Mouse (Mus musculus): ENCODE measurements around the gene Fam170b. TPM values are rescaled to one million over a fixed set of nuclear protein-coding genes. Genes with fewer than 3 reads are reported as not detected.

Fam170b gene
- polyA plus RNA-seq, 1 experiment from 2014 or later: not detected

DNA sequence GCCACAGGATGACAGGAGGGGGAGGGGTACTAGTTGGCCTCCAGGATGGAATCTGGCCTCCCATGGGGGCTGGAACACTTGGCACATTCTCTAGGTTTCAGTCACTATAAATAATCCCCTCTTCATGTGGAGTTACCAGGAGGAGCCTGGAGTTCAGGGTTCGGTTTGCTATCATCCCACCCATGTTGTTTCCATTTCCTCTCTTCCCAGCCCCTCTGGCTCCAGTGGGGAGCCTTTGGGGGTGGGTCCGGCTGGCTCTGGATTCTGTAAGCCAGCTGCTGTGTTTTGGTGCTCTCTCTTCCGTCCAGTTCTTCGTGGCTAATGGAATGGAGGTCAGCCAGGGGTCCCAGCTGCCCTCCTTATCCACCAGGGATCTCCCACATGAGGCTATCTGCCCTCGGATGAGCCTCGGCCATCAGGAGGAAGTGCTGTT lies 27.4 kb downstream of the Fam170b start:
- peaks cover 27% of the 10 kb centered on the region for H3K27me3 ChIP-seq
- in situ Hi-C loops (cut with MboI; ENCODE audit: low pct_unique_long_range_greater_than_20kb): no loop called here
- ChIA-PET CTCF (no interaction called here), POLR2A (no interaction called here)
- no peak for ATAC-seq
- TF ChIP-seq CTCF (IDR thresholded peaks at IDR 0.05): no peak
- no peak for DNase-seq (ENCODE audit: low read depth, low spot score)

DNA sequence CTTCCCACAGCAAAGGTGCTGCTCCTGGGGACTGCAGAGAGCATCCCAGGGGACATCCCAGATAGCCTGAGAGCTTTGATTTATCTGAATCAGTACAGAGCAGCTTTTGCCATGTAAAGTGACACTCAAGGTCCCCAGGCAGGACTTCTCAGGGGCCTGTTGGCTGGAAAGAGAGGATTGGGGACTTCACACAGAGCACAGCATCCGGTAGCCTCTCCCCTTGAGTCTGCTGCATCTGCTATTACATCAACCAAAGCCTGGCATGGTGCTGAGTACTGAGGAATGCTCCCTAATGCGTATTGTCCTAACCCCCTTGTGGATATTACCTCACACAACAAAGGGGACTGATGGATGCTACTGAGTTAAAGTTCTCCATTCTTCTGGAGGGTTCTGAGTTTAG lies 27.9 kb downstream of the Fam170b start:
- no peak for TF ChIP-seq CTCF (IDR thresholded peaks at IDR 0.05)
- ChIA-PET CTCF (no interaction called here), POLR2A (no interaction called here)
- peaks cover 27% of the 10 kb centered on the region for H3K27me3 ChIP-seq
- ATAC-seq (no peak), DNase-seq (ENCODE audit: low read depth, low spot score) (no peak)
- in situ Hi-C loops (cut with MboI; ENCODE audit: low pct_unique_long_range_greater_than_20kb): no loop called here

DNA sequence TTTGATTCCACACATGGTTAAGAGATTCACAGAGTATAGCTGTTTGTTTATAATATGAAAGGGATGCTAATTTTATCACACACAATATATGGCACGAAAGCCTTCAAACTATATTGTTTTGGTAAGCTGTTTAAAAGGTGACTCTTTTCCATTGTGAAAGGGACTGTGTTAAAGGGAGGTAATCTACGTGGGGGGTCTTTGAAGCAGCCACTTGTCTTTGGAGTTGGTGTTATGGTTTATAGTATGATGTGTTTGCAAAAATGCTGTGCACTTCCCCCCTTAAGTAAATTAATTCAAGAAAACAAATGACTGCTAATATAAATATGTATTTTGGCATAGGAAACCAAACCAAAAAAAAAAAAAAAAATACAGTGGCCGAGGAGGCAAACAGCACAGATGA lies 31.6 kb downstream of the Fam170b start:
- in situ Hi-C loops (cut with MboI; ENCODE audit: low pct_unique_long_range_greater_than_20kb): no loop called here
- H3K27me3 ChIP-seq: peaks cover 17% of the 10 kb centered on the region
- no peak for TF ChIP-seq CTCF (IDR thresholded peaks at IDR 0.05)
- ATAC-seq: no peak
- no peak for DNase-seq (ENCODE audit: low read depth, low spot score)
- ChIA-PET POLR2A (no interaction called here), CTCF (no interaction called here)

DNA sequence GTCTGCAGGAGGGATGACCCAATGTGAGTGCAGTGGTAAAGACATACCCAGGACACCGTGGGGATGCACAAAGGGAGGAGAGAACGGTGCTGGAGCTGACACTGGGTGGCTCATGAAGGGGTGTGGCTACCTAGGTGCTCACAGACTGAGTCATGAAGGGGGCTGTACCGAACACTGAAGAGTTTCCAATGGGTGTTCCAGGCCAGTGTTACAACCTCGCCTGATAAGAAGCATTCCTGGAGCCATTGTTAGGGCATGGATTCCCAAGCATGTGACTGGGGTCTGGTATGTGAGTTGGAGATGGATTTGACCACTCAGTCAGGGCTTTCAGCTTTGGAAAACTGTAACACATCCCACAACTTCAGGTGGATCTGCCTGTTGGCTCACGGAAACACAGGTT lies 38.2 kb downstream of the Fam170b start:
- in situ Hi-C loops (cut with MboI; ENCODE audit: low pct_unique_long_range_greater_than_20kb): no loop called here
- TF ChIP-seq CTCF (IDR thresholded peaks at IDR 0.05): no peak
- DNase-seq (ENCODE audit: low read depth, low spot score) (no peak), ATAC-seq (no peak)
- CTCF ChIA-PET: no interaction called here
- peaks cover 10% of the 10 kb centered on the region for H3K27me3 ChIP-seq
- POLR2A ChIA-PET: no interaction called here

DNA sequence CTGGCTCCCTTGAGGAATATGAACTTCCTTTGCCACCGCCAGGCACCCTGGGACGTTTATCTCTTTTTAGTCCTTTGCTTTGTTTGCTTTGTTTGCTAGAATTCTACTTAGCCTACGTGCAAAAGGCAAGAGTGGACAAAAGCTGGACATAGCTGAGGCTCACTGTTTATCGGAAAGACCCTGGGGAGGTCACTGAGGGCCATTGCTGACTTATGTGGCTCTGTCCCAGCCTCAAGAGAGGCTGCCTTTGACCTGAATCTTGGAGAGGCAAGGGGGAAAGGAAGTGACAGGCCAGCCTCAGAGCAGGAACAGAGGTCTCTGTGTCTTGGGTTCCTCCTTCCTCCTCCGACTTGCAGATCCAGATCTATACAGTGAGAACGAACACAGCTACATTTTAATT lies 43.8 kb downstream of the Fam170b start:
- ChIA-PET POLR2A (no interaction called here), CTCF (no interaction called here)
- no peak for DNase-seq (ENCODE audit: low read depth, low spot score)
- no peak for ATAC-seq
- in situ Hi-C loops (cut with MboI; ENCODE audit: low pct_unique_long_range_greater_than_20kb): no loop called here
- TF ChIP-seq CTCF (IDR thresholded peaks at IDR 0.05): no peak
- H3K27me3 ChIP-seq: peaks cover 14% of the 10 kb centered on the region

DNA sequence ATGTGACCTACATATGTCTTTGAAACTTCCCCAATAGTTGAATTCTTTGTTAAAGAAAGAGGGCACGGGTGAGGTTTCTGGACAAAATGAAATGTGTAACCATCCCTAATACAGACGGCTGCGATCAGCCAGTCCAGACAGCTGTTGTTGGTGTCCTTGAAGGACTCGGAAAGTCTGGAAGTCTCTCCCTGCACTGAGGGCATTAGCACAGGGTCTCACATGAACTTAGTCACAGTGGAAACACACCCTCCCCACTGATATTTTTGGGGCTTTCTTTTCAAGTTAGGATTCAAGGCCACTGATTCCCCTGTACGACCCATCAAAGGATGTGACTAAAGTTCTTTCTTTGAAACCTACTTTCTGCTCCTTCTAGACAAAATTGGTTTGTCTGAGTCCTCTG lies 46.6 kb downstream of the Fam170b start:
- ChIA-PET POLR2A (no interaction called here), CTCF (interaction anchor here (0.8 kb wide), 1 partner anchor 10 kb away, joined by 3 read pairs; no protein-coding TSS in a partner anchor)
- peaks cover 9% of the 10 kb centered on the region for H3K27me3 ChIP-seq
- no peak for DNase-seq (ENCODE audit: low read depth, low spot score)
- ATAC-seq: no peak
- TF ChIP-seq CTCF (IDR thresholded peaks at IDR 0.05): no peak
- in situ Hi-C loops (cut with MboI; ENCODE audit: low pct_unique_long_range_greater_than_20kb): no loop called here

DNA sequence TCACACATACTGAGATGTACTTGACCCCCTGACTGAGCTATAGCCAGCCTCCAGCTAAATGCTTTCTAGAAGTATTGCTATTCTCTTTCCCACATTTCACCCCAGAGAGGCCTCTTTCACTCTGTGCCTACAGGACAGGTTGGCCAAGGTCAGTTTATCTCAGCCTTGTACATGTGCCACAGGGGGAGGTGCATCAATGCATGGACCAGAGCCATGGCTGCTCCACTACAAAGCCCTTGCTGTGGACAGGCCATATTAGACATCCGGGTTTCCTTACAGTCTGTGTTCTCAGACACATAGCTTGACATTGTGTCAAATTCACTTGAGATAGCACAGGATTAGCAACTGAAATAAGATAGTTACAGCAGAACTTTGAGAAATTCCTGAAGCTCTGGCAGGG lies 47.9 kb downstream of the Fam170b start:
- no peak for TF ChIP-seq CTCF (IDR thresholded peaks at IDR 0.05)
- ATAC-seq: no peak
- ChIA-PET CTCF (interaction anchor here (0.7 kb wide), 1 partner anchor 60 kb away, joined by 3 read pairs; no protein-coding TSS in a partner anchor), POLR2A (no interaction called here)
- DNase-seq (ENCODE audit: low read depth, low spot score): no peak
- peaks cover 4% of the 10 kb centered on the region for H3K27me3 ChIP-seq
- in situ Hi-C loops (cut with MboI; ENCODE audit: low pct_unique_long_range_greater_than_20kb): no loop called here

Other genes with a start within 250 kb of the Fam170b start
- gene Prrxl1, start 234.6 kb upstream of the Fam170b start, polyA plus RNA-seq (2021): not detected
- not detected for gene 3425401B19Rik, start 148.7 kb upstream of the Fam170b start, polyA plus RNA-seq (2021)
- not detected for gene Tmem273, start 48.0 kb upstream of the Fam170b start, polyA plus RNA-seq (2021)
- gene Vstm4, start 22.8 kb downstream of the Fam170b start, polyA plus RNA-seq (2021): not detected
- not detected for gene Lrrc18, start 157.4 kb downstream of the Fam170b start, polyA plus RNA-seq (2021)

All from Patski (cell line).